Mouse (Mus musculus) limb, embryonic 14.5 days (tissue): Measurements from ENCODE around the gene Stx7. TPM values are rescaled to one million over a fixed set of nuclear protein-coding genes. Genes with fewer than 3 reads are reported as not detected.

Experiments used
- ATAC-seq: fragments of 200-750 bp; cut with Nextera tagmentation; 2 replicates; pipeline ENCODE4 v1.8.0; 2017; ENCODE audit warnings: low read depth, moderate number of reproducible peaks, moderate TSS enrichment; ENCODE audit not compliant: low FRiP score
- DNase-seq: peaks from one replicate; pipeline ENCODE4 v3.0.0-alpha.2; 2015; ENCODE audit warnings: low spot score
- H3K27ac ChIP-seq: fragments of 300-500 bp; sonication (generic); replicated peaks from 2 replicates; pipeline ENCODE4 v1.5.1; 2014; ENCODE audit warnings: low read depth, mild to moderate bottlenecking, low read length, moderate library complexity, mixed read lengths
- H3K27me3 ChIP-seq: fragments of 300-500 bp; sonication (generic); 2 replicates; pipeline ENCODE4 v1.6.1; 2014; ENCODE audit warnings: low read length, mixed read lengths; ENCODE audit not compliant: control insufficient read depth, insufficient read depth
- H3K36me3 ChIP-seq: fragments of 300-500 bp; sonication (generic); 2 replicates; pipeline ENCODE4 v1.6.1; 2014; ENCODE audit warnings: mild to moderate bottlenecking, low read length, moderate library complexity, mixed read lengths; ENCODE audit not compliant: control insufficient read depth, insufficient read depth
- H3K4me1 ChIP-seq: fragments of 300-500 bp; sonication (generic); 2 replicates; pipeline ENCODE4 v1.6.1; 2014; ENCODE audit warnings: antibody characterized with exemption, low read length, mixed read lengths; ENCODE audit not compliant: control insufficient read depth, insufficient read depth
- H3K4me2 ChIP-seq: fragments of 300-500 bp; sonication (generic); replicated peaks from 2 replicates; pipeline ENCODE4 v1.6.1; 2014; ENCODE audit warnings: low read depth, mild to moderate bottlenecking, low read length, moderate library complexity; ENCODE audit not compliant: severe bottlenecking
- H3K4me3 ChIP-seq: fragments of 300-500 bp; sonication (generic); replicated peaks from 2 replicates; pipeline ENCODE4 v1.5.1; 2014; ENCODE audit warnings: low read length
- H3K9ac ChIP-seq: fragments of 300-500 bp; sonication (generic); 2 replicates; pipeline ENCODE4 v1.6.1; 2014; ENCODE audit warnings: mild to moderate bottlenecking, low read depth, low read length, moderate library complexity; ENCODE audit not compliant: severe bottlenecking
- H3K9me3 ChIP-seq: fragments of 300-500 bp; sonication (generic); 2 replicates; pipeline ENCODE4 v1.6.1; 2016; ENCODE audit warnings: low read length; ENCODE audit not compliant: control insufficient read depth
- POLR2A ChIP-seq: fragments of 200-500 bp; IDR thresholded peaks from 2 replicates; pipeline ENCODE4 v1.8.0; 2012; ENCODE audit warnings: inconsistent platforms, mild to moderate bottlenecking, moderate library complexity, borderline replicate concordance; ENCODE audit not compliant: insufficient read depth, insufficient read length; ENCODE audit errors: extremely low read depth
- WGBS: fragments of 180-500 bp; shearing (Covaris S2); extraction: QIAGEN DNeasy Blood & Tissue Kit; methylation state at CpG from one replicate; pipeline ENCODE4 v1.1.7; 2014; 5-methylcytosine and 5-hydroxymethylcytosine counted together
- polyA plus RNA-seq, 2 experiments: library from polyadenylated mRNA; depleted of rRNA in 1 of 2; stranded (reverse) in 1 of 2; unstranded in 1 of 2; fragments of >200 nt; fragmentation: Nextera tagmentation in 1 of 2; extraction: Ambion mirVana in 1 of 2; gene quantifications; 2 replicates each; pipeline versions ENCODE4 v1.2.1 to v1.2.3; 2012 to 2014

Gene Stx7
- polyA plus RNA-seq, 2 experiments: 61.1 to 69.3 TPM

DNA sequence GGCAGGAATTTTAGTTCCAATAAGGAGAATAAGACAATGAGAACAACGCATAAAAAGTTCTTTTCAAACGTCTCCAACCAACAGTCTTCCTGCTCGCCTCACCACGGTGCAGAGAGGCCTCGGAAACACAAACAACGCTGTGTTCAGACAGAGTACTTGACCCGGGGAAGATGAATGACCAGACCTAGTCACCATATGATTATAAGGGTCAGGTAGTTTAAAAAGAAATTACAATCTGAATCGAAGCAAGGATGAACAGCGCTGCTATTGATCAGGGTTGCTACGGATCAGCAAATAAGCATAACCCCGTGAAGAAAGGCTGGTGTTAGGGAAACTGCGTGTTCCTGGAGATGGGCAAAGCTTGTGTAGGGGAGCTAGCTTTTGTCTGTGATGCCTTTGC is 50.2 kb downstream of the Stx7 start:
- no peak overlapping the region for H3K27ac ChIP-seq
- peaks cover 5% of the 10 kb centered on the region; the same call in 1 of the 2 replicates for H3K9me3 ChIP-seq
- ATAC-seq (no peak), DNase-seq (no peak)
- H3K36me3 ChIP-seq: no peaks in the 10 kb centered on the region
- WGBS: 84% methylated on average over 12 of the region's 12 CpGs
- no peak overlapping the region for H3K4me2 ChIP-seq
- no peaks in the 10 kb centered on the region for H3K27me3 ChIP-seq
- no peaks in the 10 kb centered on the region for H3K4me1 ChIP-seq
- no peak overlapping the region for H3K9ac ChIP-seq
- no peak for TF ChIP-seq POLR2A
- no peak overlapping the region for H3K4me3 ChIP-seq

- Histone ChIP-seq H3K27ac (no peak overlapping the region), H3K4me2 (no peak overlapping the region), H3K4me3 (no peak overlapping the region), H3K9me3 (peaks cover 5% of the 10 kb centered on the region; the same call in 1 of the 2 replicates), H3K27me3 (no peaks in the 10 kb centered on the region), H3K4me1 (no peaks in the 10 kb centered on the region), H3K9ac (no peak overlapping the region), H3K36me3 (no peaks in the 10 kb centered on the region)
- DNase-seq (no peak), ATAC-seq (no peak)
- TF ChIP-seq POLR2A: no peak
- 82% methylated on average over 3 of the region's 3 CpGs for WGBS
Observed at GRCm38 (mm10) chr10:24200099-24200498, 51.0 kb downstream of the Stx7 start.

DNA sequence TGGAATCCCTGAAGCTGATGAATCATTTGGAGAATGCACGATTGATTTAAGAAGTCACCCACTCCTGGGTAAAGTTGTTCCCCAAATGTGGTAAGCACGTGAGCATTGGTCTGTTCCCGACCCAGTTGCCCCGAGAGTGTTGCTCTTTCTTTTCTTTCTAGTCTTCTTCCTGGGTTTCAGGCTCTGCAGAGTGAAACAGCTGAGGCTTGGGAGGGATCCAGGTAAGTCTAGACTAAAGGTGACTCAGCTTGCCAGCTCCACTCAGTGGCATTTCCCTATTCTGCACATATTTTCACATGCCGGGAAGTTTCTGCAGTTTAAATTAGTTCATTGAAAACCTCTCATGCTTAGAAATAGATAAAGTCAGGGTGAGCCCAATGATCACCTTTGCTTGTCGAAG is 61.0 kb downstream of the Stx7 start:
- no peaks in the 10 kb centered on the region for H3K27me3 ChIP-seq
- ATAC-seq (no peak), DNase-seq (no peak)
- TF ChIP-seq POLR2A: no peak
- no peak overlapping the region for H3K4me3 ChIP-seq
- no peak overlapping the region for H3K27ac ChIP-seq
- H3K9me3 ChIP-seq: no peaks in the 10 kb centered on the region
- no peak overlapping the region for H3K9ac ChIP-seq
- WGBS: 83% methylated on average over 6 of the region's 6 CpGs
- no peak overlapping the region for H3K4me2 ChIP-seq
- no peaks in the 10 kb centered on the region for H3K36me3 ChIP-seq
- no peaks in the 10 kb centered on the region for H3K4me1 ChIP-seq

DNA sequence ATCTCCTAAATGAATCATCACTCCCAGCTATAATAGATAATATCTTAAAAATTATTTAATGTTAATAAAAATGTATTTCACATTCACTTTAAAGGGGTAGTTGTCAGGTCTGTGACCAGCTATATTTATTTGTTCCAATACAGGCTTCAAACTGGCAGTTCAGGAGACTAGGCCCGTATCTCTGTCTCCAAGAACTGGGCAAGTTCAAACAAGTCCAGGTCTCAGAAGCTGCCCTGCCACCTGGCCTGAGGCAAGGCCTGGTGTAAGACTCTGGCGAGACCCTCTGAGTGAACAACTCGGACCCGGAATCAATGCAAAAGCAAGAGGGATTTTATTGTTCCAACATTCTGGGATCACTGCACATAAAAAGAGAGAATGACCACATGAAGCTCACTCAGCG is 64.2 kb downstream of the Stx7 start:
- Histone ChIP-seq H3K27me3 (no peaks in the 10 kb centered on the region), H3K4me3 (no peak overlapping the region), H3K9me3 (no peaks in the 10 kb centered on the region), H3K36me3 (no peaks in the 10 kb centered on the region), H3K4me1 (no peaks in the 10 kb centered on the region), H3K4me2 (no peak overlapping the region), H3K9ac (no peak overlapping the region), H3K27ac (no peak overlapping the region)
- TF ChIP-seq POLR2A: no peak
- DNase-seq (no peak), ATAC-seq (no peak)
- 63% methylated on average over 5 of the region's 5 CpGs for WGBS

GRCm38 (mm10) chr10:24217558-24218268 is 68.6 kb downstream of the Stx7 start:
- H3K9ac ChIP-seq: no peak overlapping the region
- peaks cover 9% of the 10 kb centered on the region; the same call in 1 of the 2 replicates for H3K27me3 ChIP-seq
- no peaks in the 10 kb centered on the region for H3K36me3 ChIP-seq
- H3K27ac ChIP-seq: no peak overlapping the region
- no peak overlapping the region for H3K4me3 ChIP-seq
- no peak overlapping the region for H3K4me2 ChIP-seq
- no peaks in the 10 kb centered on the region for H3K4me1 ChIP-seq
- ATAC-seq (no peak), DNase-seq (no peak)
- 70% methylated on average over 6 of the region's 6 CpGs for WGBS
- H3K9me3 ChIP-seq: no peaks in the 10 kb centered on the region
- no peak for TF ChIP-seq POLR2A
